Mouse (Mus musculus) E14TG2a.4 (cell line): ENCODE results near the gene Fkbp6.

Source experiments
- H3K27me3 ChIP-seq: 2 replicates; pipeline ENCODE4 v1.6.1; 2014; ENCODE audit warnings: low read length, control low read depth; ENCODE audit not compliant: insufficient read depth
- H3K36me3 ChIP-seq: 2 replicates; pipeline ENCODE4 v1.6.1; 2014; ENCODE audit warnings: low read length, control low read depth; ENCODE audit not compliant: insufficient read depth
- H3K4me1 ChIP-seq: replicated peaks from 2 replicates; pipeline ENCODE4 v1.6.1; 2014; ENCODE audit warnings: low read depth, low read length, control low read depth
- H3K4me3 ChIP-seq: replicated peaks from 2 replicates; pipeline ENCODE4 v1.5.1; 2014; ENCODE audit warnings: mild to moderate bottlenecking, low read length
- H3K9me3 ChIP-seq: 2 replicates; pipeline ENCODE4 v1.6.1; 2014; ENCODE audit warnings: low read length, control low read depth
- CTCF ChIP-seq: conservative IDR thresholded peaks from 2 replicates; pipeline ENCODE4 v1.5.1; 2014; ENCODE audit warnings: low read length
- NANOG ChIP-seq: IDR thresholded peaks from 2 replicates; pipeline ENCODE4 v1.6.1; 2014; ENCODE audit warnings: borderline replicate concordance, low read length, mixed read lengths
- POU5F1 ChIP-seq: IDR thresholded peaks from 2 replicates; pipeline ENCODE4 v1.6.1; 2014; ENCODE audit warnings: low read length, borderline replicate concordance

Fkbp6 gene

DNA sequence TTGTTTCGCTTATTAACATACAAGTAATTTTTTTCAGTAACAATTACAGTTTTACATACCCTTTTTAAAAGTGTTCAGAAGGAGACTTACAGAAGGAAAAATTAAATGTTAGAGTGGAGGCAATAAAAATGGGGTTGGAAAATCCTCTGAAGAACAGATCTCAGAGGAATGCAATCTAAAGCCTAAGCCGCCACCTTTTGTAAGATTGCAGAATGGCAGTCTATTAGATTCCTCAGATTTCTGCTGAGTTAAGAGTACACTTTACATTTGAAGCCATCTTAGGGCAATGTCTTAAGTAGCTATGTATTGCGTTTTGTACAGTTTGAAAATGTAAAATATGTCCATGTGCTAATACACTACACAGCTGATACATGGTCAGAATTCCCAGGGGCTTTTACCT is 47.4 kb downstream of the Fkbp6 start:
- Histone ChIP-seq H3K27me3 (peaks cover 3% of the 10 kb centered on the region; the same call in 1 of the 2 replicates), H3K9me3 (no peaks in the 10 kb centered on the region), H3K4me1 (peaks cover 13% of the 10 kb centered on the region), H3K36me3 (no peaks in the 10 kb centered on the region), H3K4me3 (no peak overlapping the region)
- no peak for TF ChIP-seq POU5F1
- no peak for TF ChIP-seq NANOG
- TF ChIP-seq CTCF = no peak

DNA sequence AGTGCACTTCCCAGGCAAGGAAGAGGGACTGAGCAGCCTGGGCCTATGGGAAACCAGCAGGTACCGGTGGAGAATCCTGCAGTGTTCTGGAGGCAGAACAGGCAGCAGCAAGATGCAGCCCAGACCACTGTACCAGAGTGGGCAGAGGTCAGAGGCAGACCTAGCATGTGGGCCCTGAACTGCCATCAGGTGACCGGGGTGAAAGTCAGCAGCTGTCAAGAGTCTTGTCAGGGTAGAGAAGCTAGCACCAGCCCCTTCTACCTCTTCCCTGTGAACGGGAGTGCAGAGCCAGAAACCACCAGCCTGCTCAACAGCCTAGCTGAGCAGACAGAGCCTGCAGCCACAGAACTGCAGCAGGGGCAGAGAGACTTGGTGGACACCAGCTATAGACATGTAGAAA is 47.9 kb downstream of the Fkbp6 start:
- TF ChIP-seq NANOG (no peak), POU5F1 (no peak), CTCF (no peak)
- Histone ChIP-seq H3K9me3 (no peaks in the 10 kb centered on the region), H3K36me3 (no peaks in the 10 kb centered on the region), H3K4me3 (no peak overlapping the region), H3K4me1 (peaks cover 13% of the 10 kb centered on the region), H3K27me3 (peaks cover 3% of the 10 kb centered on the region; the same call in 1 of the 2 replicates)

- Histone ChIP-seq H3K9me3 (no peaks in the 10 kb centered on the region), H3K27me3 (peaks cover 9% of the 10 kb centered on the region), H3K36me3 (no peaks in the 10 kb centered on the region), H3K4me3 (no peak overlapping the region), H3K4me1 (0 out of 2 replicates have a peak, but pooled peaks cover 4% of the 10 kb centered on the region)
- no peak for TF ChIP-seq CTCF
- no peak for TF ChIP-seq POU5F1
- TF ChIP-seq NANOG = no peak
Observed at GRCm38 (mm10) chr5:135292001-135292400, 57.8 kb downstream of the Fkbp6 start.

DNA sequence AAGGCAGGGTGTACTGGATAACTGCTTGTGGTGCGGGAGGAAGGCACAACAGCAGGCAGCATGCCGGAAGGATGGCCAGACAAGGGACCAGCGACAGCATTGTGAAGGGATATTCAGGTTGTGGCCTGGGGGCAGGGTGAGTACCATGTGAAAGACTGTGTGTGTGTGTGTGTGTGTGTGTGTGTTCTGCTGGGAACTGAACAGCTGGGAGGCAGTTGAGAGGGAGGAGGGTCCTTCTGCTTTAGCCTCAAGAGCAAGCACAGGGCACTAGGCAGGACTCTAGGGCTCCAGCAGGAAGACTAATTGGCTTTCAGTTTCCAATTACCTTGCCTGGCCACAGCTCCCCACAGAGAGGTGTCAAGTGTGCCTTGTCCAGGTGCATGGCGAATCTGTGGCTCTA is 58.7 kb downstream of the Fkbp6 start:
- H3K27me3 ChIP-seq = peaks cover 16% of the 10 kb centered on the region

GRCm38 (mm10) chr5:135290703-135291102 is 59.1 kb downstream of the Fkbp6 start:
- H3K36me3 ChIP-seq = no peaks in the 10 kb centered on the region
- no peak for TF ChIP-seq CTCF
- no peak for TF ChIP-seq POU5F1
- TF ChIP-seq NANOG = no peak
- H3K4me1 ChIP-seq = 0 out of 2 replicates have a peak, but pooled peaks cover 4% of the 10 kb centered on the region
- H3K27me3 ChIP-seq = peaks cover 16% of the 10 kb centered on the region
- no peaks in the 10 kb centered on the region for H3K9me3 ChIP-seq
- no peak overlapping the region for H3K4me3 ChIP-seq

More for the DNA sequence above, 58.7 kb downstream of the Fkbp6 start:
- no peak overlapping the region for H3K4me3 ChIP-seq
- 0 out of 2 replicates have a peak, but pooled peaks cover 4% of the 10 kb centered on the region for H3K4me1 ChIP-seq
- no peaks in the 10 kb centered on the region for H3K36me3 ChIP-seq
- no peaks in the 10 kb centered on the region for H3K9me3 ChIP-seq
- TF ChIP-seq CTCF (no peak), POU5F1 (no peak), NANOG (no peak)

DNA sequence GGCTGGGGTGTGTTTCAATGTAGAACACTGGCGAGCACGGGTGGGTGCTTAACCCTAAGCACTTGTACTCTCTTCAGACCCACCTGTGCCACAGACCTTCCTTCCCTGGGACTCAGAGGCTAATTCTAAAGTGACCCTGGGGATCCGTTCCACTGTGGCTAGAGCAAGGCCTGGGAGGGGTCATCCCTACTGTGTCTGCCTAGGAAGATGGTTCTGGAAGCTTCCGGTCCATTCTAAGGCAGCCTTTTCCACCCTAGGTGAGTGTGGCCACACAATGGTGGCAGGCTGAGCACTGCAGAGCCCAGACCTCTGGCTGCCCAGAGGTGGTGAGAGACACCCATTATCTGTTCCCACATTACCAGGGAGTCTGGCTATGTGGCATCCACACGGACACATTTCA is 62.9 kb downstream of the Fkbp6 start:
- no peaks in the 10 kb centered on the region for H3K9me3 ChIP-seq
- H3K4me1 ChIP-seq = 0 out of 2 replicates have a peak, but pooled peaks cover 4% of the 10 kb centered on the region
- no peaks in the 10 kb centered on the region for H3K36me3 ChIP-seq
- TF ChIP-seq POU5F1 (no peak), CTCF (no peak), NANOG (no peak)
- H3K4me3 ChIP-seq = no peak overlapping the region
- H3K27me3 ChIP-seq = peaks cover 20% of the 10 kb centered on the region

DNA sequence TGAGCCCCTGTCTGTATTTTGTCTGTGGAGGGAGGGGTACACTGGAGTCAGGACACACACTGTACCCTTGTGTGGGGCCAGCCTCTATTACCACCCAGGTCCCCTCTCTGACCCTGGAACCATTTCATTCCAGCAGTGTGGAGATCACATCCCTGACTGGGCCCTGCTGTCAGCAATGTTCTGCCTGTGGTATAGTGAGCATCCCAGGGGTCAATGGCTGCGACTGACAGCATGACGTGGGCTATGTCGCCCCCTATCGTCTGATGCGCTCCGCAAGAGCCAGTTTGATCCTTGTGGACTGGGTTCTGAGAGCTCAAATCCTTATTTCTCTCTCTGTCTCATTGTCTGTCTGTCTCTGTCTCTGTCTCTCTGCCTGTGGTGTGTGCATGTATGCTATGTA is 63.7 kb downstream of the Fkbp6 start:
- TF ChIP-seq CTCF (peak; percentile 78), NANOG (no peak)
- peaks cover 19% of the 10 kb centered on the region for H3K27me3 ChIP-seq
- H3K9me3 ChIP-seq = no peaks in the 10 kb centered on the region
- H3K4me3 ChIP-seq = no peak overlapping the region
- H3K4me1 ChIP-seq = peaks cover 7% of the 10 kb centered on the region; the same call in 1 of the 2 replicates
- H3K36me3 ChIP-seq = no peaks in the 10 kb centered on the region

GRCm38 (mm10) chr5:135285211-135285610 is 64.6 kb downstream of the Fkbp6 start:
- TF ChIP-seq POU5F1 (no peak), NANOG (no peak), CTCF (no peak)
- Histone ChIP-seq H3K4me3 (no peak overlapping the region), H3K36me3 (no peaks in the 10 kb centered on the region), H3K4me1 (peaks cover 13% of the 10 kb centered on the region), H3K9me3 (no peaks in the 10 kb centered on the region), H3K27me3 (peaks cover 19% of the 10 kb centered on the region)

- Histone ChIP-seq H3K36me3 (no peaks in the 10 kb centered on the region), H3K4me3 (no peak overlapping the region), H3K4me1 (peaks cover 30% of the 10 kb centered on the region), H3K27me3 (peaks cover 38% of the 10 kb centered on the region), H3K9me3 (no peaks in the 10 kb centered on the region)
- TF ChIP-seq POU5F1 (no peak), NANOG (no peak), CTCF (no peak)
Observed at GRCm38 (mm10) chr5:135280226-135280625, 69.6 kb downstream of the Fkbp6 start.
